Mouse (Mus musculus) brain, embryonic 14.5 days (tissue): ENCODE data around the gene Peli2.

Experiments
- CTCF ChIP-seq: fragments of 200-500 bp; IDR thresholded peaks from 2 replicates; pipeline ENCODE4 v1.5.1; 2012; ENCODE audit warnings: inconsistent platforms, mild to moderate bottlenecking, moderate library complexity, borderline replicate concordance; ENCODE audit not compliant: insufficient read depth, insufficient read length; ENCODE audit errors: extremely low read depth
- POLR2A ChIP-seq: fragments of 200-500 bp; IDR thresholded peaks from 2 replicates; pipeline ENCODE4 v1.6.1; 2012; ENCODE audit warnings: mild to moderate bottlenecking, inconsistent platforms, borderline replicate concordance; ENCODE audit not compliant: poor library complexity, insufficient read depth, insufficient read length, severe bottlenecking; ENCODE audit errors: extremely low read depth

DNA sequence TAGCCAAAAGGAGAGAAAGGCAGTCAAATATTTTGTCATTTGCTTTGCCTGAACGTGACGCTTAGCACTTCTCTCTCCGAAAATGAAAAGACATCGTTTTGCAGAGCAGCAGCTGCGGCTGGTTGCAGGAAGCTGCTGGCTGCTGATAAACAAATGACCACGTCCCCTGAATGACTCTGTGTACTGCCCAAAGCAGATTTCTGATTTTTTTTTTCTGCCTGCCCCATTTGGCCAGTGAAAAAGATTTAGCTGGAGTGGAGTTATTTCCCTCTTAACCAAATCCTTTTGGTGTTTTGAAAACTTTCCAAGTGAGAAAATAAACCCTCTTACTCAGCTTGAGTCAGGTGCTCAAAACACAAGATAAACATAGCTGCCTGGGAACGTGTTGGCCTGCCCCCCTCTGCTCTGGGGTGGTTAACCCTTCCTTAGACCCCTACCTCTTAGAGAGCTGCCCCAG, 175.2 kb downstream of the Peli2 start:
- TF ChIP-seq CTCF (no peak), POLR2A (no peak)
